Mouse (Mus musculus) intestine, postnatal 0 days (tissue): ENCODE measurements around the gene Olfr572. TPM values are rescaled to one million over a fixed set of nuclear protein-coding genes. Genes with fewer than 3 reads are reported as not detected.

Experiments used
- ATAC-seq: fragments of 200-750 bp; cut with Nextera tagmentation; 2 replicates; pipeline ENCODE4 v1.8.0; 2017; ENCODE audit warnings: mild to moderate bottlenecking, moderate TSS enrichment, moderate library complexity
- H3K27ac ChIP-seq: fragments of 300-500 bp; sonication (generic); 2 replicates; pipeline ENCODE4 v1.5.1; 2014; ENCODE audit warnings: mild to moderate bottlenecking, low read depth, low read length, moderate library complexity
- H3K27me3 ChIP-seq: fragments of 300-500 bp; sonication (generic); replicated peaks from 2 replicates; pipeline ENCODE4 v1.6.1; 2014; ENCODE audit warnings: low read length, mixed read lengths; ENCODE audit not compliant: control insufficient read depth, insufficient read depth
- H3K36me3 ChIP-seq: fragments of 300-500 bp; sonication (generic); 2 replicates; pipeline ENCODE4 v1.6.1; 2014; ENCODE audit warnings: mild to moderate bottlenecking, moderate library complexity; ENCODE audit not compliant: control insufficient read depth, insufficient read depth
- H3K4me1 ChIP-seq: fragments of 300-500 bp; sonication (generic); replicated peaks from 2 replicates; pipeline ENCODE4 v1.6.1; 2014; ENCODE audit warnings: antibody characterized with exemption, low read length, mixed read lengths; ENCODE audit not compliant: control insufficient read depth, insufficient read depth
- H3K4me2 ChIP-seq: fragments of 300-500 bp; sonication (generic); replicated peaks from 2 replicates; pipeline ENCODE4 v1.6.1; 2014; ENCODE audit warnings: low read depth, mild to moderate bottlenecking, moderate library complexity
- H3K4me3 ChIP-seq: fragments of 300-500 bp; sonication (generic); 2 replicates; pipeline ENCODE4 v1.5.1; 2014; ENCODE audit warnings: low read depth, low read length
- H3K9ac ChIP-seq: fragments of 300-500 bp; sonication (generic); 2 replicates; pipeline ENCODE4 v1.6.1; 2014; ENCODE audit warnings: mild to moderate bottlenecking, low read depth, low read length
- H3K9me3 ChIP-seq: fragments of 300-500 bp; sonication (generic); 2 replicates; pipeline ENCODE4 v1.6.1; 2016; ENCODE audit warnings: mixed run types; ENCODE audit not compliant: control insufficient read depth
- CTCF ChIP-seq: sonication (generic); IDR thresholded peaks from 2 replicates; pipeline ENCODE4 v1.5.1; 2016; ENCODE audit warnings: low read depth, mild to moderate bottlenecking, control low read depth, antibody characterized with exemption, moderate library complexity
- WGBS: fragments of 180-500 bp; shearing (Covaris S2); extraction: QIAGEN DNeasy Blood & Tissue Kit; methylation state at CpG from one replicate; pipeline ENCODE4 v1.1.7; 2014; 5-methylcytosine and 5-hydroxymethylcytosine counted together
- polyA plus RNA-seq: library from polyadenylated mRNA; unstranded; fragments of >200 nt; fragmentation: Nextera tagmentation; extraction: Ambion mirVana; gene quantifications from 2 replicates; pipeline ENCODE4 v1.2.1, GENCODE M21; 2015

Olfr572 gene
- not detected in 2 replicates for polyA plus RNA-seq

DNA sequence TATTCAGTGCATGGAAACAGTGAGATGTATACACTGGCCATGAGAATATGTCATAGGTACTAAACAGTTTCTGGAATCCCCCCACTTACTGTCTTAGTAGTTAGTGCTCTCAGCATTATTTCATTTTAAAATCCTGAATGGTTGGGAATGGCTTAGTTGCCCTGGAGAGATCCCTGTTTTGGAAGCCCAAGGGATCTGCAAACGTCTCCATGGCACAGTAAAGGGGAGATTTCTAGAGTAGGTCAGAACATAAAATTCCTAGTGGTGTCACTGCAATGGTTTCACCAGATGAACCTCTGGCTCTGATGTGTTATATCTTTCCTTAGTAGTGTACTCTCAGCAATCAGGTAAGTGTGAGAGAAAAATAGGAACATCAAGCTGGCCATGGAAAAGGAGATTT is at the start of gene Olfr572:
Gene Olfr572, plus strand, starts transcription at position 301 of the 400 bp plus-strand sequence.
- H3K9ac ChIP-seq: no peak within 1 kb of the TSS
- no peak for TF ChIP-seq CTCF
- no peaks in the 10 kb centered on the region for H3K4me1 ChIP-seq
- no peak within 1 kb of the TSS for H3K4me3 ChIP-seq
- H3K36me3 ChIP-seq: no peaks in the 10 kb centered on the region
- H3K27me3 ChIP-seq: no peaks in the 10 kb centered on the region
- 56% methylated on average over 1 of the region's 1 CpGs for WGBS
- no peak for ATAC-seq
- H3K9me3 ChIP-seq: no peaks in the 10 kb centered on the region
- H3K27ac ChIP-seq: no peak within 1 kb of the TSS
- H3K4me2 ChIP-seq: no peak within 1 kb of the TSS

DNA sequence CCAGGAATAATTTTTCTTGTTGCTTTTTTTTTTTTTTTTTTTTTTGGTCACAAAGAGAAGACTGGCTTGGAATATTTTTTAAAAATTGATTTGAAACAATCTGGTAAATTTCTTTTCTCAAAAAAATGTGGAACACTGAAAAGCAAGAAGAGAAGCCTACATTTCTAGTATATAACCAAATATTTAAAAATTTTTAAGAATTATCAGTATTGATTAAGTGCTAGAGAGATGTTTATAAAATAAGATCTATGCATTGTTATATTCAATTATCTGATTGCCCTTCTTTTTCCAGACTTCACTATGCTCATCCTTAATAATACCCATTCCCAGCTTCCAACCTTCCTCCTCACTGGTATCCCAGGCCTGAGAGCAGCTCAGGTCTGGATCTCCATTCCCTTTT is 47.4 kb upstream of the Olfr572 start, which contains the start of gene Olfr568:
Gene Olfr568, plus strand, starts transcription at position 301 of the 400 bp plus-strand sequence.
- Histone ChIP-seq H3K4me1 (no peaks in the 10 kb centered on the region), H3K36me3 (no peaks in the 10 kb centered on the region), H3K27me3 (no peaks in the 10 kb centered on the region), H3K9me3 (no peaks in the 10 kb centered on the region), H3K4me2 (no peak within 1 kb of the TSS), H3K4me3 (no peak within 1 kb of the TSS), H3K27ac (no peak within 1 kb of the TSS), H3K9ac (no peak within 1 kb of the TSS)
- TF ChIP-seq CTCF: no peak
- no peak for ATAC-seq

DNA sequence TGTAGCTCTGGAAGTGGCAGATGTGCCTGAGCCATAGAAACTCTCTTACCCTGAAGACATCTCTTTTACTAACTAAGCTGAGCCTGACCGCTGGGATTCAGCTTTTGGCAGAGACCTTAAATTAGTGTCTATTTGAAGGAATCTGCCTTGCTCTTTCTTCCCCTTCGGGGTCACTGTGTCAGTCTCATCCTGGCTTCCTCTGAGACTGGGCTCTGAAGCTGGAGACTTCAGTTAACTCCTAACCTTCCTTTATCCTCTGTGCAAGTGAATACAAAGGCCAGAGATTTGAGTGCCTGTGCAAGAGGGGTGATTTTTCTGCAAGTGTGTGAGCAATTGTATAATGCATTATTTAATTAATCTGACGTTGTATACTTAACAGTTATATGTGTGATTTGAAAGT is 33.4 kb upstream of the Olfr572 start, which contains the start of gene Olfr569:
Gene Olfr569, minus strand, starts transcription at position 101 of the 400 bp plus-strand sequence.
- Histone ChIP-seq H3K9me3 (no peaks in the 10 kb centered on the region), H3K4me3 (no peak within 1 kb of the TSS), H3K36me3 (no peaks in the 10 kb centered on the region), H3K4me1 (no peaks in the 10 kb centered on the region), H3K27me3 (no peaks in the 10 kb centered on the region), H3K27ac (no peak within 1 kb of the TSS), H3K4me2 (no peak within 1 kb of the TSS), H3K9ac (no peak within 1 kb of the TSS)
- TF ChIP-seq CTCF: no peak
- ATAC-seq: no peak
- WGBS: 68% methylated on average over 3 of the region's 3 CpGs

DNA sequence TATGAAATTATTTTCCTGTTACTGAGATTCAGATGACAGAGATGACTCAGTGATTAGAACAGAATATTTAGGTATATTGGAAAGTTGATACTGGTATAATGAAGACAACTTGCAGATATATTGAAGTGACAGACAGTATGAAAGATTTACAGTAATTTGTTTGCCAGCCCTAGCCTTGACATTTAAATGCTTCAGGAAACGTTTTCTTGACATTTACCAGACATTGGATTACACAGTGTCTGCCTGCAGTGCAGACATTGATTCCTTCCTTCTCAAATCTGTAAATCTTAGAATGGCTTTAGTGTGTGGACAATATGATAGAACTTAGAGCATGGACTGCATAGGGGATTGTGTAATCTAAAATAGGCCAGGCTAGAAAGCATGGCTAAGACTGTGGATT is 8.9 kb upstream of the Olfr572 start:
- Histone ChIP-seq H3K9ac (no peak overlapping the region), H3K27ac (no peak overlapping the region), H3K4me1 (no peaks in the 10 kb centered on the region), H3K27me3 (no peaks in the 10 kb centered on the region), H3K4me2 (no peak overlapping the region), H3K4me3 (no peak overlapping the region), H3K9me3 (no peaks in the 10 kb centered on the region), H3K36me3 (no peaks in the 10 kb centered on the region)
- 20% methylated on average over 1 of the region's 1 CpGs for WGBS
- no peak for TF ChIP-seq CTCF
- no peak for ATAC-seq

DNA sequence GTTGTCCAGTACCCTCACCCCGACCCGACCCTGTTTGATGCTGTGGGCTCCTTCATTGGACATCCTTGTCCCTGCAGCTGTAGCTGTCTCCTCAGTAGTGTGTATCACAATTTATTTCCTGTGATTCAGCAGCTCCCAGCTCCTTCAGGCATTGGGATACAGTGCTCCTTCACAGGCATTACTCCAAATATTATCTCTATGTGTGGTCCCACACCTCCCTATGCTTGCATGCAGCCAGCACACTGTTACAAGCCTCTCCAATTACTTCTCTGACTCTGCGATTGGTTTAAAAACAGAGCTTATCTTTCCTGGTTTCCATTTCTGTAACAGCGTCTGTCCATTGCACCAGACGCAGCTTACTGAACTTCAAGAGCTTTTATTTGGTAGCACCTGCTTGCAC is 7.8 kb upstream of the Olfr572 start:
- WGBS: 46% methylated on average over 5 of the region's 5 CpGs
- H3K4me2 ChIP-seq: no peak overlapping the region
- H3K9ac ChIP-seq: no peak overlapping the region
- no peaks in the 10 kb centered on the region for H3K4me1 ChIP-seq
- no peak overlapping the region for H3K4me3 ChIP-seq
- TF ChIP-seq CTCF: no peak
- no peak overlapping the region for H3K27ac ChIP-seq
- no peaks in the 10 kb centered on the region for H3K36me3 ChIP-seq
- no peak for ATAC-seq
- H3K9me3 ChIP-seq: no peaks in the 10 kb centered on the region
- no peaks in the 10 kb centered on the region for H3K27me3 ChIP-seq

DNA sequence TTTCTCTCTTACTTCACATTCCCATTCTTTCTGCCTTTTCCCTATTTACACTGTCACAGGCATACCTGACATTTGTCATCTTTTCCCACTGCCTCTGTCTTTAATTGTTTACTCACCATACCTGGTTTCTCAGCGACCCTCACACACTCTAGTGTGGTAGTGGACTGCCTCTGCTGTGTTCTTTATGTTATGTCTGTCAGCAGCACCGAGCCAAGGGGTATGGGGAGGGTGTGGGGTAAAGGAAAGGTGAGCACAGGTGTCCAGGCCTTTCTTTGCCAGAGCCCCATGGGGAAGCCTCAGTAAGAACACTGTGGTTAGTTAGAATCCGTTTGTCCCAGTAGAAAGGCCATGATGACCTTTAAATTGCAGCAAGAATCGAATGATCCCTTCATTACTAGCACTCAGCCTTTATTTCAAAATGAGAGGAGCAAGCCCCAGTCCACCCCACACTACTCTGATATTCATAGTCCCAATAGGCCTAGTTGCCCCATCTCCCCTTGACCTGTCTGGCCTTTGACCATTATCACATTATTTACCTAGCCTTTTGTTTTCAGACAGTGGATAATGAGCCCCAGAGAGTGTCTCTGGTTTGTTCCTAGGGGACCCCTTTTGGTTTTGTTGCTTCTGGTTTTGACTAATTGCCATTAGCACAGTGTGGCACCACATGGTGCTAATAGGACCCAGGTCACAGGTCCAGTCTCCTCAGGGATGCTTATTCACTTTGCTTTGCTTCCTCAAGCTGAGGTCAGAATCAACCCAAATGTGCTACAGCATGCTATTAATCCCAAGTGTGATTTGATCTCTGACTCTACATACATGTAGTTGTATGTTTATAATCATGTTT is 7.0 kb upstream of the Olfr572 start, which contains the start of gene Olfr571:
Gene Olfr571, minus strand, starts transcription at position 505 of the 844 bp plus-strand sequence.
- no peaks in the 10 kb centered on the region for H3K27me3 ChIP-seq
- no peak for ATAC-seq

More for the DNA sequence above, 7.0 kb upstream of the Olfr572 start, which contains the start of gene Olfr571:
- Histone ChIP-seq H3K9me3 (no peaks in the 10 kb centered on the region), H3K9ac (no peak within 1 kb of the TSS), H3K4me1 (no peaks in the 10 kb centered on the region), H3K4me3 (no peak within 1 kb of the TSS), H3K27ac (no peak within 1 kb of the TSS), H3K4me2 (no peak within 1 kb of the TSS), H3K36me3 (no peaks in the 10 kb centered on the region)
- WGBS: 46% methylated on average over 4 of the region's 4 CpGs
- TF ChIP-seq CTCF: no peak
